Mouse (Mus musculus) olfactory bulb, adult 2 months (tissue): ENCODE results near the gene Mgat1.
"Not testable (repeated sequence)": the region's sequence is repeated elsewhere in the genome, so short reads cannot be mapped to it uniquely, and the experiment has no call there.

Source experiments
- CTCF ChIP-seq: fragments of 200-500 bp; IDR thresholded peaks from 2 replicates; pipeline ENCODE4 v1.5.1; 2012; ENCODE audit warnings: low read depth, mild to moderate bottlenecking, low read length, moderate library complexity; ENCODE audit not compliant: insufficient read depth
- POLR2A ChIP-seq: fragments of 200-500 bp; IDR thresholded peaks from 2 replicates; pipeline ENCODE4 v1.6.1; 2012; ENCODE audit warnings: mild to moderate bottlenecking, low read depth, low read length, moderate library complexity; ENCODE audit not compliant: insufficient read depth

- not testable (repeated sequence) for TF ChIP-seq CTCF, POLR2A
Observed at GRCm38 (mm10) chr11:49194771-49195170, 49.2 kb upstream of the Mgat1 start.
